Mouse (Mus musculus) liver, embryonic 12.5 days (tissue): ENCODE data around the gene Efna2. TPM values are rescaled to one million over a fixed set of nuclear protein-coding genes. Genes with fewer than 3 reads are reported as not detected.

Experiments
- ATAC-seq: fragments of 200-750 bp; cut with Nextera tagmentation; 2 replicates; pipeline ENCODE4 v1.8.0; 2017; ENCODE audit warnings: moderate number of reproducible peaks, mild to moderate bottlenecking, moderate library complexity
- H3K27ac ChIP-seq: fragments of 300-500 bp; sonication (generic); 2 replicates; pipeline ENCODE4 v1.5.1; 2016; ENCODE audit warnings: mild to moderate bottlenecking
- H3K27me3 ChIP-seq: fragments of 300-500 bp; sonication (generic); replicated peaks from 2 replicates; pipeline ENCODE4 v1.6.1; 2016; ENCODE audit warnings: mild to moderate bottlenecking, moderate library complexity
- H3K36me3 ChIP-seq: fragments of 300-500 bp; sonication (generic); 2 replicates; pipeline ENCODE4 v1.6.1; 2016; ENCODE audit warnings: mild to moderate bottlenecking, moderate library complexity
- H3K4me1 ChIP-seq: fragments of 300-500 bp; sonication (generic); 2 replicates; pipeline ENCODE4 v1.6.1; 2016
- H3K4me2 ChIP-seq: fragments of 300-500 bp; sonication (generic); 2 replicates; pipeline ENCODE4 v1.6.1; 2016; ENCODE audit warnings: mild to moderate bottlenecking, moderate library complexity
- H3K4me3 ChIP-seq: fragments of 300-500 bp; sonication (generic); 2 replicates; pipeline ENCODE4 v1.5.1; 2016; ENCODE audit warnings: mild to moderate bottlenecking, moderate library complexity
- H3K9ac ChIP-seq: fragments of 300-500 bp; sonication (generic); 2 replicates; pipeline ENCODE4 v1.6.1; 2016; ENCODE audit warnings: mild to moderate bottlenecking, moderate library complexity
- H3K9me3 ChIP-seq: fragments of 300-500 bp; sonication (generic); replicated peaks from 2 replicates; pipeline ENCODE4 v1.6.1; 2016; ENCODE audit warnings: mild to moderate bottlenecking, moderate library complexity
- WGBS: fragments of 180-500 bp; shearing (Covaris S2); methylation state at CpG from one replicate; pipeline ENCODE4 v1.1.7; 2016; ENCODE audit not compliant: insufficient replicate concordance; 5-methylcytosine and 5-hydroxymethylcytosine counted together
- polyA plus RNA-seq: library from polyadenylated mRNA; unstranded; fragments of >200 nt; fragmentation: Nextera tagmentation; extraction: Ambion mirVana; gene quantifications from 2 replicates; pipeline ENCODE4 v1.2.1, GENCODE M21; 2016

Efna2 gene
- polyA plus RNA-seq, 1 experiment from 2014 or later, result 3.1 TPM

GRCm38 (mm10) chr10:80187739-80188138 is 8.5 kb downstream of the Efna2 start:
- WGBS, result 76% methylated on average over 10 of the region's 10 CpGs
- Histone ChIP-seq H3K4me1 (peaks cover 14% of the 10 kb centered on the region), H3K4me2 (no peak overlapping the region), H3K9me3 (no peaks in the 10 kb centered on the region), H3K27ac (no peak overlapping the region), H3K4me3 (no peak overlapping the region), H3K36me3 (no peaks in the 10 kb centered on the region), H3K9ac (no peak overlapping the region), H3K27me3 (peaks cover 98% of the 10 kb centered on the region)
- no peak for ATAC-seq

DNA sequence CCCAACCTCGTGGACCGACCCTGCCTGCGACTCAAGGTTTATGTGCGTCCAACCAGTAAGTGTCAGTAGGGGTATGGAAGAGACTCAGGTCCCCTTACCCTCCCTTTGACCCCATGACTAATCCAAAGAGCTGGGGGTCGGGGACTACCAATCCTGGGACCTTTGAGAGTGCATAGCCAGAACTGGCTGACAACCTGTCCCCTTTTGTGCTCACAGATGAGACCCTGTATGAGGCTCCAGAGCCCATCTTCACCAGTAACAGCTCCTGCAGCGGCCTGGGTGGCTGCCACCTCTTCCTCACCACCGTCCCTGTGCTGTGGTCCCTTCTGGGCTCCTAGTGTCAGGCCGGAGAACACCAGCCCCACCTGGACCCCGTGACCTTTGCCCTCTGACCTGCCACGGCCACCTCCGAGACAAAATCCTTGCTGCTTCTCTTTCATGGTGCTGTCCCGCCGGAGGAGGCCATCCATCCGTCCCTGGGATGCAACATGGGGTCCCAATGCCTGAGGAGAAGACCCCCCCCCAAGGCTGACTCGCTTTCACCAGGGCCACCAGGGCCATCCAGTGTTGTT is 9.3 kb downstream of the Efna2 start:
- peaks cover 98% of the 10 kb centered on the region for H3K27me3 ChIP-seq
- no peak overlapping the region for H3K9ac ChIP-seq
- WGBS, result 69% methylated on average over 15 of the region's 15 CpGs

DNA sequence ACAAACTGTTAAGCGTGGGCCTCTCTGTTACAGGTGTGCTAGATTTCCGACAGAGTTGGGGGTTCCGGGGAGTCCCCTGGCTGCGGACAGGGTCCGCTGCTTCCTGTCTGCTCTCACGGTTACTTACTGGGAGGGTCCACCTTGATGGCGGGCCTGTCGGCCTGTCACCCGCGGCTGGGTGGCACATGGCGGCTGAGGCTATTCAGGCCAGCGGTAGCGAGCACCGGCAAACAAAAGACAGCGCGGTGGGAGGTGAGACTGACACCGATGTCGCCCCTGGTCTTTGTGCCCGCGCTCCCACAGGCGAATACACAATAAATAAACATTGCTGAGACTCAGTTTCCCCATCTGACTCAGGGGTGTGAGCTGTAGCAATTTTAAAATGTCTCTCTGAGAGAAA is 10.7 kb downstream of the Efna2 start:
- Histone ChIP-seq H3K36me3 (no peaks in the 10 kb centered on the region), H3K4me3 (peak overlapping the region; percentile 39), H3K4me2 (peak overlapping the region; percentile 64), H3K27me3 (peaks cover 97% of the 10 kb centered on the region), H3K9me3 (no peaks in the 10 kb centered on the region), H3K9ac (no peak overlapping the region), H3K4me1 (peaks cover 28% of the 10 kb centered on the region), H3K27ac (no peak overlapping the region)
- 5% methylated on average over 21 of the region's 21 CpGs for WGBS
- no peak for ATAC-seq

More for the DNA sequence above, 9.3 kb downstream of the Efna2 start:
- H3K36me3 ChIP-seq, result no peaks in the 10 kb centered on the region
- no peaks in the 10 kb centered on the region for H3K9me3 ChIP-seq
- no peak for ATAC-seq
- no peak overlapping the region for H3K27ac ChIP-seq
- peaks cover 18% of the 10 kb centered on the region for H3K4me1 ChIP-seq
- no peak overlapping the region for H3K4me2 ChIP-seq
- H3K4me3 ChIP-seq, result no peak overlapping the region

GRCm38 (mm10) chr10:80190491-80191051 is 11.3 kb downstream of the Efna2 start:
- peaks cover 28% of the 10 kb centered on the region for H3K4me1 ChIP-seq
- WGBS, result 1% methylated on average over 48 of the region's 48 CpGs
- H3K27me3 ChIP-seq, result peaks cover 94% of the 10 kb centered on the region
- no peaks in the 10 kb centered on the region for H3K9me3 ChIP-seq
- H3K4me2 ChIP-seq, result peak overlapping the region; percentile 64
- no peak for ATAC-seq
- no peaks in the 10 kb centered on the region for H3K36me3 ChIP-seq
- no peak overlapping the region for H3K27ac ChIP-seq
- no peak overlapping the region for H3K9ac ChIP-seq
- H3K4me3 ChIP-seq, result peak overlapping the region; percentile 39

DNA sequence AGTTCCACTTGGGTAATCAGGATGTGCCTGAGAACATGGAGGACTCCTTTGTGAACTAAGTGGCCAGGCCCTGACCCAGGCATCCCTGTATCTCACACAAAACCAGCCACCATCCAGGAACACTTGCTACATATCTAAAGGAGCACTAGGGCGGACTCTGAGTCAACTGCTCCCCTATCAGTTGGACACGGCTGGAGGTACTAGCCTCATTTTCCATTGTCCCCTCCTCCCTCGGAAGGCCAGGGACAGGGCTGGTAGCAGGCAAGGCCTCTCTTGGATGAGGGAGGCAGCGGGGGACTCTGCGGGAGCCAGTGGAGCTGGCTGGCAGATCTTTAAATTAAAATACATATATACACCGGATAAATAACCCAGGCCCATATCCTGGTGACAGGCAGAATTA is 14.7 kb downstream of the Efna2 start:
- WGBS, result 61% methylated on average over 6 of the region's 6 CpGs
- ATAC-seq, result peak; percentile 50; the same call in 1 of the 2 replicates
- H3K27me3 ChIP-seq, result peaks cover 77% of the 10 kb centered on the region

DNA sequence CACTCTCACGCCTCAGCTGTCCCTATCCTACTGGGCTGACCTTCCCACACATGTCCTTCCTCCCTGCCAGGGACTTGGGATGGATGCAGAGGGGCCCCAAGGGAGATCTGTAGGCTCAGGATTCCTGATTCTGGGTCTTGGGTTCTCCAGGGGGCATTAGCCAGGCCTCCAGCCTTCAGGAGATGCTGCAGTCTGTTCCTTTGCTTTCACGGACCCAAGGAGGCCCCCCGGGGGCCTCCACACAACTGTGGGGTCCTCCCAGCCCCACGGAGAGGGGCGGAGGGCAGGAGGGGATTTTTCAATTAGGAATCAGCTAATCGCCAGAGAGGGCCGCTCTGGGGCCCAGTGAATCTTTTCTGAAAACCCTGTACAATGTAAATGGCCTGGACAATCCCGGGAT is 15.2 kb downstream of the Efna2 start:
- Histone ChIP-seq H3K9me3 (no peaks in the 10 kb centered on the region), H3K4me2 (no peak overlapping the region), H3K27me3 (peaks cover 73% of the 10 kb centered on the region), H3K27ac (no peak overlapping the region), H3K4me1 (peaks cover 28% of the 10 kb centered on the region), H3K4me3 (no peak overlapping the region), H3K9ac (peak overlapping the region; percentile 15; the same call in 1 of the 2 replicates), H3K36me3 (no peaks in the 10 kb centered on the region)
- WGBS, result 61% methylated on average over 8 of the region's 8 CpGs
- ATAC-seq, result no peak

More for the DNA sequence above, 14.7 kb downstream of the Efna2 start:
- Histone ChIP-seq H3K9me3 (no peaks in the 10 kb centered on the region), H3K9ac (no peak overlapping the region), H3K27ac (no peak overlapping the region), H3K4me1 (peaks cover 28% of the 10 kb centered on the region), H3K4me2 (no peak overlapping the region), H3K36me3 (no peaks in the 10 kb centered on the region), H3K4me3 (no peak overlapping the region)

DNA sequence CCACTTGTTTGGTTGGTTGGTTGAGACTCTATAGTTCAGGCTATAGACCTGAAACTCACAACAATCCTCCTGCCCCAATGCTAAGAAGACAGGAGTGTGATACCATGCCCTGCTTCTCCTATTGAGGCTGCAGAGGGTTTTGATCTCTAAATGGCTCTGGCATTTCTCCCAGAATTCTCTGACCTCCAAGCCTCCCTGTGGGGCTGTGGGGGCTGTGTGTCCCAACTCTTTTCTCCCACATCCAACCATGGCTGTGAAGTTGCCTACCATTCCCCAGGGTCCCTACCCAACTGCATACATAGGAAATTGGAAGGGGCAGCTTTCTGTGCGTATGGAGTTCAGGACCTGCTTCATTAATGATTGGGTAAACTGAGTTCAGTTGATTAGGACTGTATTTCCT is 16.9 kb downstream of the Efna2 start:
- H3K4me3 ChIP-seq, result no peak overlapping the region

GRCm38 (mm10) chr10:80196778-80197581 is 17.7 kb downstream of the Efna2 start:
- no peak for ATAC-seq
- no peak overlapping the region for H3K4me2 ChIP-seq
- H3K4me3 ChIP-seq, result no peak overlapping the region
- H3K27ac ChIP-seq, result no peak overlapping the region
- no peaks in the 10 kb centered on the region for H3K36me3 ChIP-seq
- no peaks in the 10 kb centered on the region for H3K9me3 ChIP-seq
- 74% methylated on average over 33 of the region's 33 CpGs for WGBS
- no peak overlapping the region for H3K9ac ChIP-seq
- peaks cover 52% of the 10 kb centered on the region for H3K27me3 ChIP-seq
- H3K4me1 ChIP-seq, result peaks cover 17% of the 10 kb centered on the region

More for the DNA sequence above, 16.9 kb downstream of the Efna2 start:
- no peak overlapping the region for H3K9ac ChIP-seq
- no peaks in the 10 kb centered on the region for H3K36me3 ChIP-seq
- H3K4me2 ChIP-seq, result no peak overlapping the region
- no peaks in the 10 kb centered on the region for H3K9me3 ChIP-seq
- no peak for ATAC-seq
- H3K27me3 ChIP-seq, result peaks cover 60% of the 10 kb centered on the region
- H3K4me1 ChIP-seq, result peaks cover 17% of the 10 kb centered on the region
- WGBS, result 81% methylated on average over 1 of the region's 1 CpGs
- no peak overlapping the region for H3K27ac ChIP-seq

- no peak overlapping the region for H3K9ac ChIP-seq
- H3K4me2 ChIP-seq, result no peak overlapping the region
- H3K4me1 ChIP-seq, result peaks cover 3% of the 10 kb centered on the region; the same call in 1 of the 2 replicates
- peak; percentile 76; the same call in 1 of the 2 replicates for ATAC-seq
- 40% methylated on average over 3 of the region's 3 CpGs for WGBS
- H3K27me3 ChIP-seq, result peaks cover 34% of the 10 kb centered on the region; the same call in 1 of the 2 replicates
- no peaks in the 10 kb centered on the region for H3K36me3 ChIP-seq
- H3K9me3 ChIP-seq, result no peaks in the 10 kb centered on the region
- H3K27ac ChIP-seq, result no peak overlapping the region
- H3K4me3 ChIP-seq, result no peak overlapping the region
Measured at GRCm38 (mm10) chr10:80199440-80200008, 20.2 kb downstream of the Efna2 start.

DNA sequence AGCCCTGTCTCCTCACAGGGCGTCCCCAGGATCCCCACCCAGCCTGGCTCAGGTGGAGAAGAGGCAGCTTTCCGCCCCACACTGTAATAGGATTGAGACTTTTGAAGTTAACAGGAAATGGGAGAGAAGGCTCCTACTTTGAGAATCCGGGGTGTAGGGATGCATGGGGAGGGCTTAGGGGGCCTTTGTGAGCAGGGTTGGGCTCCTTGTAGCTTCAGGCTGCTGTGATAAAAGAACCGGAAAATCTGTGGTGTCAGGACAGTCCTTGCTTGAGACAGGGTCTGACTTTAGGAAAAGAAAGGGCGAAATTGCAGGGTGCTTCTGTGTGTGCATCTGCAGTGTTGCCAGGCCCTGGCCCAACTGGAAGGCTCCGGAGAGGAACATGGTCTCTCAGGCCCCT is 21.2 kb downstream of the Efna2 start:
- WGBS, result 60% methylated on average over 6 of the region's 6 CpGs
- Histone ChIP-seq H3K9me3 (no peaks in the 10 kb centered on the region), H3K27ac (no peak overlapping the region), H3K4me3 (no peak overlapping the region), H3K4me2 (no peak overlapping the region), H3K27me3 (peaks cover 36% of the 10 kb centered on the region), H3K9ac (no peak overlapping the region), H3K36me3 (no peaks in the 10 kb centered on the region), H3K4me1 (peaks cover 3% of the 10 kb centered on the region; the same call in 1 of the 2 replicates)
- no peak for ATAC-seq

DNA sequence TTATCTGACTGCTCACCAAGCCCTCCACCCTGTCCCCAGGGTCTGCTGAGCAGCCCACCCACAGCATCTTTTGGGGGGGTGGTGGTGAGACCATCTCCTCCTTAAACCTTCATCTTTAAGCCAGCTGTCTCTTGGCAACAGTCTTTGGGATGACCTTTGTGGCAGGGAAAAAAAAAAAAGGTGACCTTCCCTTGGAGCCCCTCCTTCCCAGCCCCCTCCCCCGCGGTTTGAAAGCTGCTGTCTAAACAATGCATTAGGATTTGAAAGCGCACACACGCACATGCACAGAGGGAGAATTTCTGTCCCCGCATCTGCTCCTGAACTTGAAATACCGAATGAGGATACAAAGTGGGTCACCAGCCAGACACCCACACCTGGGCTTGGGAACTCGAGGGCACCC is 24.8 kb downstream of the Efna2 start:
- Histone ChIP-seq H3K4me1 (peaks cover 3% of the 10 kb centered on the region; the same call in 1 of the 2 replicates), H3K9ac (no peak overlapping the region), H3K36me3 (no peaks in the 10 kb centered on the region), H3K9me3 (no peaks in the 10 kb centered on the region), H3K4me3 (no peak overlapping the region), H3K27me3 (peaks cover 49% of the 10 kb centered on the region), H3K4me2 (no peak overlapping the region), H3K27ac (no peak overlapping the region)
- WGBS, result 45% methylated on average over 7 of the region's 7 CpGs
- ATAC-seq, result no peak

- H3K4me2 ChIP-seq, result no peak overlapping the region
- no peak overlapping the region for H3K4me3 ChIP-seq
- WGBS, result 54% methylated on average over 1 of the region's 1 CpGs
- no peak overlapping the region for H3K27ac ChIP-seq
- H3K36me3 ChIP-seq, result no peaks in the 10 kb centered on the region
- peaks cover 50% of the 10 kb centered on the region for H3K27me3 ChIP-seq
- H3K4me1 ChIP-seq, result no peaks in the 10 kb centered on the region
- no peaks in the 10 kb centered on the region for H3K9me3 ChIP-seq
- ATAC-seq, result no peak
- H3K9ac ChIP-seq, result no peak overlapping the region
Measured at GRCm38 (mm10) chr10:80207201-80207600, 27.9 kb downstream of the Efna2 start.
